Mouse (Mus musculus): ENCODE results near the gene Zfp641.

Zfp641 gene

DNA sequence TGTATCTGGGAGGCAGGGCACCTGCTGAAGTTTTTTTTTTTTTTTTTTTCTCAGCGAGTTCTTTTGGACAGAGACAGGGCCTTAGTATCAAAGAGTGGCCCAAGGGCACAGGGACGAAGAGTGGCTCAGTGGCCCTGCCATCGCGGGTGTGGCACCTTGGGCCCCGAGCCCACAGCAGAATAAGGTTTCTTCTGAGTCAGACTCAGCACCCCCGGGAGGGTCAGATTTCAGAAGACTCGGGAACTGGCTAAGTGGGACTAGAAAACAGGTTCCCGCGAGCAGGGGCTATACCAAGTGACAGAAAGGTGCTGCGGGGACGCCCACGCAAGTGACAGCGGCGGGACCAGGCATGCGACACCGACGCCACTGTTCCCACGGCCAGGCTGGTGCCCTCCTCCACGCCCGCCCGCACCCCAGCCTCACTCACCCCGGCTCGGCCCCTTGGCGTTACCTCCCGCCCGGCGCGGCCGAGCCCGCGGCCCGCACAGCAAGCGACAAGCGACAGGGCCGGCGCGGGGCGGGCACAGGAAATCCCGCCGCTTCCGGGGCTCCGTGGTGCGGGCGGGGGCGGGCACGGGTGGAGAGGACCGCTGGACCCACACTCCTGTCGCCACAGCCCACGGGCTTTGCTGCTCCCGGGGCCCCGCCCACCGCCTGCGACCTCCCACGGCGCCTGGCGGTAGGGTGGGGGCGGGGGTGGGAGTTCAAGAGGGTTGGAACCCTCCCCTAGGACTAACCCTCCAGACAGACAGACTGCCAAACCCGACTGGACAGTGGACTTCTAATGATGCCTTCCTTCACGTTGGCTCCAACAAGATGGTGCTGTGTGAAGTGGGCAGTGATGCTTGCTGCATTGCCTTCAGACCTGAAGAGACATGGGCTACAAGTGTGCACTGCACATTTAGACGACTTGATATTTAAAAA is at the start of gene Zfp641:
Gene Zfp641 (minus strand): TSS at position 534 of the 924 bp plus-strand sequence.
- DNase-seq (ENCODE audit: low read depth, low spot score) = peak; percentile 13

DNA sequence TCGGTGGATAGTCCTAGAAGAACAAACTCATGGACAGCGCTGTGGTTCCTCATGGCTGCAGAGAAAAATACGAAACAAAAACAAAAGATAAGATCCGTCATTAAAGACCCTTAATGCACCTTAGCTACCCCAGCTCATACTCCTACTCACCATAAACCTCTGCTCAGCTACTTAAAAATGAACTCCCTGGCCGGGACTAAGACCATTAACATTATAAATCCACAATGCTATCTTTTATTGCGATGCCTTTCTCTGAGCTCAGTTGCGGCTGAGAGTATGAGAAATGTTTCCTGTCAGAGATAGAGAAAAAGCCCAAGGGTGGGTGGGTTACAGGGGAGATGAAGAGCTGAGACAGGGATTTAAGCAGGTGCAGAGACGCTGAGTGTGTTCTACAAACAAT is 44.9 kb upstream of the Zfp641 start, which contains the start of gene Olfr284:
Gene Olfr284 (minus strand): TSS at position 101 of the 400 bp plus-strand sequence.
- DNase-seq (ENCODE audit: low read depth, low spot score) = no peak

DNA sequence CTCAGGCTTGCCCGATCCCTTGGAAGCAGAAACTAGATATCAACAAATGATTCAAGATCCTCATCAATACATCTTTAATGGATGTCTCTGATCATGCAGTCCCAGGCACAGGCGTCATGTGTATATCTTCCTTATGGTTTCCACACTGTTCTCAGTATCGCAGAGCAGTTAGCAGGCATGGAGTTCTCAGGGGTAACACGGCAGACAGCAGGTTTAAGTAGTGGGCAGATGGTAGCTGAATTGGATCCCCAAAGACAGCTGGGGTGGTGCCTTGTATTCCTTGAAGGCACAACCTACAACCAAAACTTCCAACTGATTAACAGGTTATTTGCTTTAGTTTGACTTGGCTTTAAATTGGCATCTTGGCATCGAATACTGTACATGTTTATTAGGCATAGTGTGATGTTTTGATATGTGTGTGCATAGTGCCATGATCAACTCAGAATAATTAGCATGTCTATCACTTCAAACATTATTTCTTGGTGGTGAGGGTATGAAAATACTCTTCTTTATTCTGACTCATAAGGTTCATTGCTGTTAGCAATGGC is 21.3 kb upstream of the Zfp641 start, which contains the start of gene Olfr285:
Gene Olfr285 (minus strand): TSS at position 177 of the 548 bp plus-strand sequence.
- no peak for DNase-seq (ENCODE audit: low read depth, low spot score)

DNA sequence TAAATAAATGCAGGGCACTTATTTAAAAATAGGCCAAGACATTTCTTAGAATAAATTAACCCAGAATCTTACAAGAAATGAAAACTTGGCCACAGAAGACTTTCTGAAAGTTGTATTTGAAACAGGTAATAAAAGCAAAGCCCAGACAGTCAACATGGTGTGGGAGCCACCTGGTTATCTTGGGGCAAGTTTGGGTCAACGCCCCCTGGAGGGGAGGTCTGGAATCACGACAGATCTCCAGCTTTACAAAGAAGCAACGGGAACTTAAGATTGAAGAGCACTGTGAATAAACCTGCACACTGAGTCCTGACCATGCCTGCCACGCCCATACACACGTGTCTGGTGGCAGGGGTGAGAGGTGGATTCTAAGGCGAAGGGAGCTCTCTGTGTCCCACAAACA is 19.7 kb upstream of the Zfp641 start:
- no peak for DNase-seq (ENCODE audit: low read depth, low spot score)

DNA sequence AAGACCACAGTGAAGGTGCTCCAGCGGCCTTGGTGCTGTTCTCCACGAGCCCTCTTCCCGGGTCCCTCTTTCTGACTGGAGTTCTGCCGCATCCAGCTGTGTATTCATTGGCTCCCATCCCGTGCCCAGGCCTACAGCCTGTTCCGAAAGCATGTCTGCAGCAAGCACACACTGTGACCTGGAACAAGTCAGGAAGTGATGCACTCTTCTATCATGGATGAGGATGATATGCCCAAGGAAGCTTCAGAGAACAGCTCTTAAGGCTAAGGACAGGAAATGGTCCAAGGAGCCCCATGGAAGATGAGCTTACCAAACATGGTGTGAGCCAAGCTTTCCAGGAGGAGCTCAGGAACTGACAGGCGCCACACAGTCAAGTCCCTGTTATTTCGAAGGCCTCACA is 2.3 kb downstream of the Zfp641 start:
- no peak for DNase-seq (ENCODE audit: low read depth, low spot score)

DNA sequence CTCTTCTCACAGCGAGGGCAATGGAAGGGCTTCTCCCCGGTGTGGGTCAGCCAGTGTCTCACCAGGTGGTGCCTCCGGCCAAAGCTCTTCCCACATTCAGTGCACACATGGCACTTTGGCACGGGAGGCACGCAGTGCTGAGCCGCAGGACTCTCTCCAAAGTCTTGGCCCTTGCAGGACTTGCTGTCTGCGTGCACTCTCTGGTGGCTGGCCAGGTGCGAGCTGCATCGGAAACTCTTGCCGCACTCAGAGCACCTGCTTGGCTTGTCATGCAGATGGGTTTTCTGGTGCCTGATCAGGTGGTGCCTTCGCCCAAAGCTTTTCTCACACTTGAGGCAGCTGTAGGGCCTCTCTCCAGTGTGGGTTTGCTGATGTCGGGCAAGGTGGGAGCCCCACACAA is 7.4 kb downstream of the Zfp641 start:
- no peak for DNase-seq (ENCODE audit: low read depth, low spot score)

DNA sequence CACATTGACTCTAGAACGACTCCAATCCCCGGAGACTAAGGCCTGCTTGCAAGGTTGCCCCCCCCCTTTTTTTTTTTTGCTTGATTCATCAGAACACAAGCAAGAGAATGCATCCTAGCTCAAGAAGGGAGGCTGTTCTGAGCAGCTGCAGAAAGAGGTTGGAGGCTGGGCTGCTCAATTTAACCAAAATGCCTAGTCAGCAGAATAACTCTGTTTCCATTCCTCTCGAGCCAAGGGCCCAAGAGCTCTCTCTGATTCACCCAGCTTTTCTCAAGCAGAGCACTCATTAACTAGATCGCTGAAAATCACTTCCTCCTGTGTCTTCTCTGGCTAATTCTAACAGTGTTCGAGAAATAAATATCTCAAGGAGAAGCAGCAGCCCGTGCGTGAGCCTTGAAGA is 9.5 kb downstream of the Zfp641 start:
- no peak for DNase-seq (ENCODE audit: low read depth, low spot score)

DNA sequence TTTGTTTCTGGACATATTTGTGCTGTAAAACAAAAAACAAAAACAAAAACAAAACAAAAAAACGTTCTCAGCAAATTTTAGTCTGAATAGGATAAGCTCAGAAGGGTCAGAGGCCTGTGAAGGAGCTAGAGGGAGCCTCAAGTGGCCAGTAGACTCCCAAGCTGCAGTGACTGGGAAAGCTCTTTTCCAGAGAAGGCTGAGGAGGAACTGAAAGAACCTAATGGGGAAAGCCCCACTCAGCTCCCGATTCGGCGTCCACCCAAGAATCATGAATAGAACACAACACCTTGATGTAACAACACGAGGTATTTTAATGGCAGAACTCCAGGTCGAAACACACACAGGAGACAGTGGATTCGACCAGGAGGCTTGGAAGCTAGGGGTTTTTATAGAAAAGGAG is 38.2 kb downstream of the Zfp641 start:
- no peak for DNase-seq (ENCODE audit: low read depth, low spot score)

DNA sequence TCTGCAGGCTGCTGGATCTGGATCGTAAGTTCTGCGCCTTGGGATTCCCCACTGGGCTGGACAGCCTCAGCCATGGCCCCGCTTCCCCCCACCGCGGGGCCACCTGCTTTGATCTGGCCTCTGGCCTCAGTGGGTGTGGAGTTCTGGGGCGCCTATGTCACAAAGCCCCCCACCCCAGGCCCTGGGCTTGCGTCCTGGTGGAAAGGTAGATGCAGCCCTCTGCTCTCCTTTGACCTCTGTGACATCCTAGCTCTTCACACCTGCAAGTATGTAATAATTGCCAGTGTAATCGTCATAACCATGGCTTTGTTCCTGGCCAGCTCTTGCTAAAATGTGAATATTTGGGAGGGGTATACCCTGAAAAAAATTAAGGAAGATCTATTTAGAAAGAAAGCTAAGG is 38.8 kb downstream of the Zfp641 start, which contains the start of gene H1fnt:
Gene H1fnt (minus strand): TSS at position 101 of the 400 bp plus-strand sequence.
- DNase-seq (ENCODE audit: low read depth, low spot score) = no peak

DNA sequence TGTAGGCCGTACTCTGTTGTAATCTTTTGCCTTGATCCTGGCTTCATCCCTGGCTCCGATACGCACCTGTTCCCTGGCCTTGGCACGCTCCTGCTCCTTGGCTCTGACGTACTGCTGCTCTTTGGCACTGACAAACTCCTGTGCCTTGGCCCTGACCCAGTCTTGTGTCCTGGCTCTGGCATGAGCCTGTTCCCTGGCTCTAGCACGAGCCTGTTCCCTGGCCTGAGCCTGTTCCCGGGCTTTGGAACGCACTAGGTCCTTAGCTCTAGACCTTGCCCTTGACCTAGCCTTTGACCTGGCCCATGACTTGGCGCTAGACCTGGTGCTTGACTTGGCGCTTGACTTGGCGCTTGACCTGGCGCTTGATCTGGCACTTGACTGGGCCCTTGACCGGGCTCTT is 39.7 kb downstream of the Zfp641 start:
- no peak for DNase-seq (ENCODE audit: low read depth, low spot score)
